Mouse (Mus musculus): ENCODE data around the gene Rreb1. TPM values are rescaled to one million over a fixed set of nuclear protein-coding genes. Genes with fewer than 3 reads are reported as not detected.
A peak's percentile ranks its signal among the peaks of the same experiment; 100 is the strongest.

Gene Rreb1
- polyA plus RNA-seq, 2 experiments: 19.0 to 21.4 TPM

- no peak for ATAC-seq (ENCODE audit: low FRiP score, low read depth)
These were observed 180.5 kb downstream of the Rreb1 start for GRCm38 (mm10) chr13:37958498-37959238.

DNA sequence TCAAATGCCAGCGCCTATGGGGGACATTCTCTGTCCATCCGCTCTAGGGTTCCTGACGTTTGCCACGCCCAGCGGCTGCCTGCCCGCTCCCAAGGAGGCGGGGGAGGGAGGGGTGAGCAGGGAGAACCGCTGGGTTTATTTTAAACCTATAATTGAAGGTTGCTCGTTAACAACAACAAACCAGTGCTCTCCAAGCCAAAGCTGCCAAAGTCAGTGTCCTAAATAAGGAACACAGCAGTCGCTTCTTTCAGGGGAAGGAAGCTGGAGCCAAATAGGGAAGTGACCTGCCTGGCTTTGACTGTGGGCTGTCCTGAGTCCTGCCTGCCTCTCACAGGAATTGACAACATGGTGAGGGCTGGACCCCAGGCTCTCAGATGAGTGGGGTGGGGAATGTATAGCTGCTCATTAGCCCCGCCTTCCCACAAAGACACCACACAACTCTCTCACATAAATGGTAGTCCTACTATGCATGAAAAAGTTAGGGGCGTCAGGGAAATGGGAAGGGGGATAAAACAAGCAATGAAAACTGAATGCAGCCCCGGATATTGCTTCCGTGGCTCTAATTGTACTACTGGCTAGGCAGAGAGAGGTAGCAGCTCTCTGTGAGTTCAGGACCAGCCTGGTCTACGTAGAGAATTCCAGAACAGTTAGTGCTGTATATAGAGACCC is 181.2 kb downstream of the Rreb1 start:
- no peak for TF ChIP-seq POLR2A (IDR thresholded peaks at IDR 0.05; ENCODE audit: borderline replicate concordance, extremely low read depth, insufficient read depth, insufficient read length)
- no peak overlapping the region for H3K9ac ChIP-seq (ENCODE audit: low read depth, low read length, severe bottlenecking)

More at GRCm38 (mm10) chr13:37958498-37959238, 180.5 kb downstream of the Rreb1 start:
- H3K9ac ChIP-seq (ENCODE audit: low read depth, low read length, severe bottlenecking): no peak overlapping the region
- no peak overlapping the region for H3K27ac ChIP-seq (replicated peaks; ENCODE audit: low read depth, low read length)
- WGBS: 90% methylated on average over 18 of the region's 18 CpGs
- no peaks in the 10 kb centered on the region for H3K27me3 ChIP-seq (ENCODE audit: control insufficient read depth, insufficient read depth, low read length)
- 0 out of 2 replicates have a peak, but pooled peaks cover under 1% of the 10 kb centered on the region for H3K4me1 ChIP-seq (ENCODE audit: control insufficient read depth, insufficient read depth, low read length)
- no peak for DNase-seq (ENCODE audit: low spot score)
- H3K36me3 ChIP-seq (ENCODE audit: control insufficient read depth, insufficient read depth, low read length): no peaks in the 10 kb centered on the region
- H3K9me3 ChIP-seq (ENCODE audit: control insufficient read depth, low read length): no peaks in the 10 kb centered on the region
- H3K4me2 ChIP-seq (replicated peaks; ENCODE audit: low read depth, low read length, severe bottlenecking): no peak overlapping the region
- H3K4me3 ChIP-seq (replicated peaks; ENCODE audit: low read length): no peak overlapping the region
- no peak for TF ChIP-seq POLR2A (IDR thresholded peaks at IDR 0.05; ENCODE audit: borderline replicate concordance, extremely low read depth, insufficient read depth, insufficient read length)

GRCm38 (mm10) chr13:37959936-37960335 is 181.7 kb downstream of the Rreb1 start:
- no peak for ATAC-seq (ENCODE audit: low FRiP score, low read depth)
- Histone ChIP-seq H3K36me3 (ENCODE audit: control insufficient read depth, insufficient read depth, low read length) (no peaks in the 10 kb centered on the region), H3K4me1 (ENCODE audit: control insufficient read depth, insufficient read depth, low read length) (peaks cover 11% of the 10 kb centered on the region), H3K9ac (ENCODE audit: low read depth, low read length, severe bottlenecking) (no peak overlapping the region), H3K4me3 (replicated peaks; ENCODE audit: low read length) (no peak overlapping the region), H3K27me3 (ENCODE audit: control insufficient read depth, insufficient read depth, low read length) (no peaks in the 10 kb centered on the region), H3K9me3 (ENCODE audit: control insufficient read depth, low read length) (no peaks in the 10 kb centered on the region), H3K27ac (replicated peaks; ENCODE audit: low read depth, low read length) (no peak overlapping the region), H3K4me2 (replicated peaks; ENCODE audit: low read depth, low read length, severe bottlenecking) (no peak overlapping the region)
- DNase-seq (ENCODE audit: low spot score): no peak
- TF ChIP-seq POLR2A (IDR thresholded peaks at IDR 0.05; ENCODE audit: borderline replicate concordance, extremely low read depth, insufficient read depth, insufficient read length): no peak
- WGBS: 88% methylated on average over 7 of the region's 7 CpGs

More for the DNA sequence above, 181.2 kb downstream of the Rreb1 start:
- DNase-seq (ENCODE audit: low spot score): no peak
- WGBS: 75% methylated on average over 15 of the region's 15 CpGs
- H3K27ac ChIP-seq (replicated peaks; ENCODE audit: low read depth, low read length): no peak overlapping the region
- H3K4me2 ChIP-seq (replicated peaks; ENCODE audit: low read depth, low read length, severe bottlenecking): no peak overlapping the region
- H3K9me3 ChIP-seq (ENCODE audit: control insufficient read depth, low read length): no peaks in the 10 kb centered on the region
- H3K27me3 ChIP-seq (ENCODE audit: control insufficient read depth, insufficient read depth, low read length): no peaks in the 10 kb centered on the region
- peaks cover 7% of the 10 kb centered on the region; the same call in 1 of the 2 replicates for H3K4me1 ChIP-seq (ENCODE audit: control insufficient read depth, insufficient read depth, low read length)
- no peaks in the 10 kb centered on the region for H3K36me3 ChIP-seq (ENCODE audit: control insufficient read depth, insufficient read depth, low read length)
- ATAC-seq (ENCODE audit: low FRiP score, low read depth): no peak
- no peak overlapping the region for H3K4me3 ChIP-seq (replicated peaks; ENCODE audit: low read length)

DNA sequence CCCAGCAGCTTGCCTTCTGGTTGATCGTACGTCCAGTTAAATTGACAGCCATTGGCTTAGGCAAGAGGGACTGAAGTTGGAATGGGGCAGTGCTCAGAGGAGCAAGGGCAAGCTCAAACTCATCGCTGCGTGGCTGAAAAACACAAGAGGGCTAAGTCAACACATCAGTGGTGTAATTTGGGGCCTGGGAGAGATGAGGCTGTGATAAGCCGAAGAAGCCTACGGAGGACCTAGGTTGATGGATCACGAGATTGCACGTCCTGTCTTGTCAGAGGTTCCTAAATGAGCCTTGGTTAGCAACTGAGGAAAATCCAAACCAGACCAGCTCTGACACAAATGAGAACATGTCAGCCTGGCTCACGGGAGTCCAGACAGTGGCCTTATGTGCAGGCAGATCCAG is 184.3 kb downstream of the Rreb1 start:
- Histone ChIP-seq H3K27ac (replicated peaks; ENCODE audit: low read depth, low read length) (no peak overlapping the region), H3K9me3 (ENCODE audit: control insufficient read depth, low read length) (no peaks in the 10 kb centered on the region), H3K36me3 (ENCODE audit: control insufficient read depth, insufficient read depth, low read length) (no peaks in the 10 kb centered on the region), H3K4me3 (replicated peaks; ENCODE audit: low read length) (no peak overlapping the region), H3K4me2 (replicated peaks; ENCODE audit: low read depth, low read length, severe bottlenecking) (no peak overlapping the region), H3K27me3 (ENCODE audit: control insufficient read depth, insufficient read depth, low read length) (no peaks in the 10 kb centered on the region), H3K9ac (ENCODE audit: low read depth, low read length, severe bottlenecking) (no peak overlapping the region), H3K4me1 (ENCODE audit: control insufficient read depth, insufficient read depth, low read length) (peaks cover 21% of the 10 kb centered on the region)
- no peak for DNase-seq (ENCODE audit: low spot score)
- no peak for TF ChIP-seq POLR2A (IDR thresholded peaks at IDR 0.05; ENCODE audit: borderline replicate concordance, extremely low read depth, insufficient read depth, insufficient read length)
- WGBS: 69% methylated on average over 9 of the region's 9 CpGs
- ATAC-seq (ENCODE audit: low FRiP score, low read depth): no peak

- WGBS: 2% methylated on average over 12 of the region's 12 CpGs
- peak overlapping the region; percentile 39 for H3K4me3 ChIP-seq (replicated peaks; ENCODE audit: low read length)
- no peaks in the 10 kb centered on the region for H3K9me3 ChIP-seq (ENCODE audit: control insufficient read depth, low read length)
- peak overlapping the region; percentile 58 for H3K4me2 ChIP-seq (replicated peaks; ENCODE audit: low read depth, low read length, severe bottlenecking)
- no peak overlapping the region for H3K27ac ChIP-seq (replicated peaks; ENCODE audit: low read depth, low read length)
- peaks cover 21% of the 10 kb centered on the region for H3K4me1 ChIP-seq (ENCODE audit: control insufficient read depth, insufficient read depth, low read length)
- H3K9ac ChIP-seq (ENCODE audit: low read depth, low read length, severe bottlenecking): peak overlapping the region; percentile 59
- DNase-seq (ENCODE audit: low spot score): peak; percentile 91
- H3K36me3 ChIP-seq (ENCODE audit: control insufficient read depth, insufficient read depth, low read length): no peaks in the 10 kb centered on the region
- no peaks in the 10 kb centered on the region for H3K27me3 ChIP-seq (ENCODE audit: control insufficient read depth, insufficient read depth, low read length)
- peak; percentile 48; the same call in 1 of the 2 replicates for ATAC-seq (ENCODE audit: low FRiP score, low read depth)
- TF ChIP-seq POLR2A (IDR thresholded peaks at IDR 0.05; ENCODE audit: borderline replicate concordance, extremely low read depth, insufficient read depth, insufficient read length): no peak
These were observed 185.3 kb downstream of the Rreb1 start for GRCm38 (mm10) chr13:37963354-37964007.
